Mouse (Mus musculus) forebrain, embryonic 13.5 days (tissue): Measurements from ENCODE around the gene Arrdc1. TPM values are rescaled to one million over a fixed set of nuclear protein-coding genes. Genes with fewer than 3 reads are reported as not detected.

ENCODE experiments used
- ATAC-seq: fragments of 200-750 bp; cut with Nextera tagmentation; 2 replicates; pipeline ENCODE4 v1.8.0; 2017
- H3K27ac ChIP-seq: fragments of 300-500 bp; sonication (generic); 2 replicates; pipeline ENCODE4 v1.5.1; 2015; ENCODE audit warnings: inconsistent platforms, mild to moderate bottlenecking, moderate library complexity
- H3K27me3 ChIP-seq: fragments of 300-500 bp; sonication (generic); 2 replicates; pipeline ENCODE4 v1.6.1; 2015; ENCODE audit warnings: mild to moderate bottlenecking, inconsistent platforms
- H3K36me3 ChIP-seq: fragments of 300-500 bp; sonication (generic); 2 replicates; pipeline ENCODE4 v1.6.1; 2015; ENCODE audit warnings: mild to moderate bottlenecking, inconsistent platforms; ENCODE audit not compliant: poor library complexity, severe bottlenecking
- H3K4me1 ChIP-seq: fragments of 300-500 bp; sonication (generic); 2 replicates; pipeline ENCODE4 v1.6.1; 2015; ENCODE audit warnings: inconsistent platforms
- H3K4me2 ChIP-seq: fragments of 300-500 bp; sonication (generic); 2 replicates; pipeline ENCODE4 v1.6.1; 2015; ENCODE audit warnings: inconsistent platforms, mild to moderate bottlenecking, moderate library complexity
- H3K4me3 ChIP-seq: fragments of 300-500 bp; sonication (generic); 2 replicates; pipeline ENCODE4 v1.5.1; 2015; ENCODE audit warnings: mild to moderate bottlenecking, inconsistent platforms
- H3K9ac ChIP-seq: fragments of 300-500 bp; sonication (generic); 2 replicates; pipeline ENCODE4 v1.6.1; 2015; ENCODE audit warnings: mild to moderate bottlenecking, inconsistent platforms
- H3K9me3 ChIP-seq: fragments of 300-500 bp; sonication (generic); replicated peaks from 2 replicates; pipeline ENCODE4 v1.6.1; 2016; ENCODE audit warnings: inconsistent platforms
- WGBS: fragments of 180-500 bp; shearing (Covaris S2); methylation state at CpG from one replicate; pipeline ENCODE4 v1.1.7; 2015; 5-methylcytosine and 5-hydroxymethylcytosine counted together
- polyA plus RNA-seq: library from polyadenylated mRNA; unstranded; fragments of >200 nt; fragmentation: Nextera tagmentation; extraction: Ambion mirVana; gene quantifications from 2 replicates; pipeline ENCODE4 v1.2.1, GENCODE M21; 2015

The Arrdc1 gene
- polyA plus RNA-seq, 1 experiment from 2014 or later, result 19.1 TPM

- Histone ChIP-seq H3K9ac (peak within 1 kb of the TSS; percentile 98), H3K27me3 (no peaks in the 10 kb centered on the region), H3K27ac (peak within 1 kb of the TSS; percentile 97), H3K4me3 (peak within 1 kb of the TSS; percentile 93), H3K9me3 (no peaks in the 10 kb centered on the region), H3K4me2 (peak within 1 kb of the TSS; percentile 75), H3K36me3 (no peaks in the 10 kb centered on the region), H3K4me1 (peaks cover 16% of the 10 kb centered on the region)
- WGBS, result under 1% methylated on average over 80 of the region's 112 CpGs
- ATAC-seq, result peak; percentile 99
Observed at GRCm38 (mm10) chr2:24918930-24919838, 15.9 kb downstream of the Arrdc1 start, which contains the start of gene Ehmt1. Gene Ehmt1 (minus strand): TSS chr2:24919614.

- 84% methylated on average over 3 of the region's 3 CpGs for WGBS
- H3K4me1 ChIP-seq, result peaks cover 16% of the 10 kb centered on the region
- ATAC-seq, result no peak
Observed at GRCm38 (mm10) chr2:24914762-24915161, 20.3 kb downstream of the Arrdc1 start.

GRCm38 (mm10) chr2:24912589-24912988 lies 22.5 kb downstream of the Arrdc1 start:
- no peak overlapping the region for H3K9ac ChIP-seq
- H3K4me1 ChIP-seq, result peaks cover 8% of the 10 kb centered on the region
- peaks cover 23% of the 10 kb centered on the region for H3K36me3 ChIP-seq
- no peak overlapping the region for H3K4me2 ChIP-seq
- no peak overlapping the region for H3K27ac ChIP-seq
- H3K27me3 ChIP-seq, result no peaks in the 10 kb centered on the region
- no peaks in the 10 kb centered on the region for H3K9me3 ChIP-seq
- H3K4me3 ChIP-seq, result no peak overlapping the region
- ATAC-seq, result no peak

More at GRCm38 (mm10) chr2:24914762-24915161, 20.3 kb downstream of the Arrdc1 start:
- H3K27ac ChIP-seq, result no peak overlapping the region
- no peaks in the 10 kb centered on the region for H3K9me3 ChIP-seq
- H3K36me3 ChIP-seq, result peaks cover 22% of the 10 kb centered on the region
- no peak overlapping the region for H3K4me3 ChIP-seq
- H3K9ac ChIP-seq, result no peak overlapping the region
- no peak overlapping the region for H3K4me2 ChIP-seq
- no peaks in the 10 kb centered on the region for H3K27me3 ChIP-seq

GRCm38 (mm10) chr2:24912189-24912588 lies 22.9 kb downstream of the Arrdc1 start:
- WGBS, result 91% methylated on average over 4 of the region's 4 CpGs
- Histone ChIP-seq H3K36me3 (peaks cover 23% of the 10 kb centered on the region), H3K4me3 (no peak overlapping the region), H3K27ac (no peak overlapping the region), H3K9me3 (no peaks in the 10 kb centered on the region), H3K4me2 (no peak overlapping the region), H3K27me3 (no peaks in the 10 kb centered on the region), H3K9ac (no peak overlapping the region), H3K4me1 (peaks cover 4% of the 10 kb centered on the region)
- no peak for ATAC-seq

GRCm38 (mm10) chr2:24910481-24910880 lies 24.6 kb downstream of the Arrdc1 start:
- H3K4me1 ChIP-seq, result peaks cover 16% of the 10 kb centered on the region
- H3K4me2 ChIP-seq, result no peak overlapping the region
- H3K36me3 ChIP-seq, result peaks cover 23% of the 10 kb centered on the region
- ATAC-seq, result no peak
- H3K27me3 ChIP-seq, result no peaks in the 10 kb centered on the region
- H3K9ac ChIP-seq, result no peak overlapping the region
- H3K9me3 ChIP-seq, result no peaks in the 10 kb centered on the region
- H3K27ac ChIP-seq, result no peak overlapping the region
- H3K4me3 ChIP-seq, result no peak overlapping the region
- 100% methylated on average over 4 of the region's 4 CpGs for WGBS

GRCm38 (mm10) chr2:24905653-24906155 lies 29.3 kb downstream of the Arrdc1 start:
- peak overlapping the region; percentile 51 for H3K9ac ChIP-seq
- peaks cover 8% of the 10 kb centered on the region for H3K36me3 ChIP-seq
- peaks cover 47% of the 10 kb centered on the region for H3K4me1 ChIP-seq
- no peak overlapping the region for H3K4me3 ChIP-seq
- H3K4me2 ChIP-seq, result peak overlapping the region; percentile 17; the same call in 1 of the 2 replicates
- ATAC-seq, result no peak
- H3K27ac ChIP-seq, result peak overlapping the region; percentile 91
- no peaks in the 10 kb centered on the region for H3K27me3 ChIP-seq
- no peaks in the 10 kb centered on the region for H3K9me3 ChIP-seq
- 6% methylated on average over 2 of the region's 2 CpGs for WGBS

- H3K27ac ChIP-seq, result peak overlapping the region; percentile 91
- H3K4me1 ChIP-seq, result peaks cover 48% of the 10 kb centered on the region
- H3K27me3 ChIP-seq, result no peaks in the 10 kb centered on the region
- ATAC-seq, result peak; percentile 82
- H3K4me3 ChIP-seq, result no peak overlapping the region
- peak overlapping the region; percentile 51 for H3K9ac ChIP-seq
- peak overlapping the region; percentile 17; the same call in 1 of the 2 replicates for H3K4me2 ChIP-seq
- H3K9me3 ChIP-seq, result no peaks in the 10 kb centered on the region
- WGBS, result 48% methylated on average over 11 of the region's 11 CpGs
- 0 out of 2 replicates have a peak, but pooled peaks cover 5% of the 10 kb centered on the region for H3K36me3 ChIP-seq
Observed at GRCm38 (mm10) chr2:24904823-24905652, 30.0 kb downstream of the Arrdc1 start.

GRCm38 (mm10) chr2:24902999-24903398 lies 32.1 kb downstream of the Arrdc1 start:
- WGBS, result 84% methylated on average over 6 of the region's 6 CpGs
- Histone ChIP-seq H3K27me3 (no peaks in the 10 kb centered on the region), H3K9me3 (no peaks in the 10 kb centered on the region), H3K36me3 (0 out of 2 replicates have a peak, but pooled peaks cover 4% of the 10 kb centered on the region), H3K9ac (no peak overlapping the region), H3K27ac (no peak overlapping the region), H3K4me1 (peaks cover 48% of the 10 kb centered on the region), H3K4me2 (no peak overlapping the region), H3K4me3 (no peak overlapping the region)
- ATAC-seq, result no peak

- Histone ChIP-seq H3K4me2 (no peak overlapping the region), H3K4me1 (peaks cover 37% of the 10 kb centered on the region), H3K27me3 (no peaks in the 10 kb centered on the region), H3K4me3 (no peak overlapping the region), H3K9ac (no peak overlapping the region), H3K27ac (no peak overlapping the region), H3K9me3 (no peaks in the 10 kb centered on the region), H3K36me3 (0 out of 2 replicates have a peak, but pooled peaks cover 9% of the 10 kb centered on the region)
- no peak for ATAC-seq
- 54% methylated on average over 5 of the region's 5 CpGs for WGBS
Observed at GRCm38 (mm10) chr2:24901055-24901454, 34.0 kb downstream of the Arrdc1 start.

GRCm38 (mm10) chr2:24899292-24899691 lies 35.8 kb downstream of the Arrdc1 start:
- ATAC-seq, result no peak
- 95% methylated on average over 2 of the region's 2 CpGs for WGBS
- H3K9me3 ChIP-seq, result no peaks in the 10 kb centered on the region
- peaks cover 22% of the 10 kb centered on the region for H3K4me1 ChIP-seq
- no peak overlapping the region for H3K9ac ChIP-seq
- no peak overlapping the region for H3K4me3 ChIP-seq
- H3K27me3 ChIP-seq, result no peaks in the 10 kb centered on the region
- H3K4me2 ChIP-seq, result no peak overlapping the region
- H3K27ac ChIP-seq, result no peak overlapping the region
- 0 out of 2 replicates have a peak, but pooled peaks cover 9% of the 10 kb centered on the region for H3K36me3 ChIP-seq

- Histone ChIP-seq H3K9ac (no peak overlapping the region), H3K4me2 (no peak overlapping the region), H3K27me3 (no peaks in the 10 kb centered on the region), H3K27ac (no peak overlapping the region), H3K4me1 (peaks cover 19% of the 10 kb centered on the region), H3K4me3 (no peak overlapping the region), H3K36me3 (0 out of 2 replicates have a peak, but pooled peaks cover 9% of the 10 kb centered on the region), H3K9me3 (no peaks in the 10 kb centered on the region)
- no peak for ATAC-seq
- 86% methylated on average over 4 of the region's 4 CpGs for WGBS
Observed at GRCm38 (mm10) chr2:24896761-24897160, 38.3 kb downstream of the Arrdc1 start.
